Mouse (Mus musculus) intestine, embryonic 16.5 days (tissue): ENCODE results near the gene Plxna3. TPM values are rescaled to one million over a fixed set of nuclear protein-coding genes. Genes with fewer than 3 reads are reported as not detected.

Source experiments
- microRNA-seq: library from miRNA; unstranded; fragments of <30 nt; microRNA quantifications from one replicate; pipeline ENCODE4, GENCODE M21; 2016
- polyA plus RNA-seq: library from polyadenylated mRNA; unstranded; fragments of >200 nt; fragmentation: Nextera tagmentation; extraction: Ambion mirVana; gene quantifications from 2 replicates; pipeline ENCODE4 v1.2.1, GENCODE M21; 2015

Gene Plxna3
- polyA plus RNA-seq, 1 experiment from 2014 or later, result 5.8 TPM

Small RNA genes lying within 50 kb of the gene (microRNA-seq; reads per million reads assigned to microRNA genes)
- 1.1 reads per million for gene Mir7092

Other genes starting within 250 kb of the Plxna3 start
- gene Opn1mw, start 201.6 kb upstream of the Plxna3 start, polyA plus RNA-seq, result not detected in 2 replicates
- gene Mecp2, start 193.7 kb upstream of the Plxna3 start, polyA plus RNA-seq, result 10.0 and 10.1 TPM in 2 replicates
- not detected in 2 replicates for gene Tex28, start 161.2 kb upstream of the Plxna3 start, polyA plus RNA-seq
- gene Tktl1, start 151.8 kb upstream of the Plxna3 start, polyA plus RNA-seq, result 0.05 TPM in 1 of 2 replicates, not detected in the other
- gene Flna, start 79.2 kb upstream of the Plxna3 start, polyA plus RNA-seq, result 240 and 269 TPM in 2 replicates
- 18.3 and 22.5 TPM in 2 replicates for gene Emd, start 74.4 kb upstream of the Plxna3 start, polyA plus RNA-seq
- 822 and 863 TPM in 2 replicates for gene Rpl10, start 58.3 kb upstream of the Plxna3 start, polyA plus RNA-seq
- 85.3 and 91.1 TPM in 2 replicates for gene Taz, start 47.2 kb upstream of the Plxna3 start, polyA plus RNA-seq
- gene Dnase1l1, start 46.7 kb upstream of the Plxna3 start, polyA plus RNA-seq, result 12.4 and 14.5 TPM in 2 replicates
- 142 and 144 TPM in 2 replicates for gene Atp6ap1, start 32.0 kb upstream of the Plxna3 start, polyA plus RNA-seq
- 152 and 172 TPM in 2 replicates for gene Gdi1, start 24.1 kb upstream of the Plxna3 start, polyA plus RNA-seq
- gene Fam50a, start 16.0 kb upstream of the Plxna3 start, polyA plus RNA-seq, result 67.5 and 69.8 TPM in 2 replicates
- 81.3 and 84.4 TPM in 2 replicates for gene Lage3, start 24.6 kb downstream of the Plxna3 start, polyA plus RNA-seq
- gene Ubl4a, start 44.2 kb downstream of the Plxna3 start, polyA plus RNA-seq, result 65.4 and 67.7 TPM in 2 replicates
- gene Slc10a3, start 44.3 kb downstream of the Plxna3 start, polyA plus RNA-seq, result 16.9 and 17.6 TPM in 2 replicates
- gene Fam3a, start 64.2 kb downstream of the Plxna3 start, polyA plus RNA-seq, result 30.6 and 34.6 TPM in 2 replicates
- gene Ikbkg, start 64.2 kb downstream of the Plxna3 start, polyA plus RNA-seq, result 20.8 and 21.6 TPM in 2 replicates
- 41.3 and 46.1 TPM in 2 replicates for gene G6pdx, start 100.1 kb downstream of the Plxna3 start, polyA plus RNA-seq
- gene Gm6880, start 152.3 kb downstream of the Plxna3 start, polyA plus RNA-seq, result not detected in 2 replicates
- gene Olfr1326-ps1, start 245.8 kb downstream of the Plxna3 start, polyA plus RNA-seq, result not detected in 2 replicates